ENCODE assay signal across 28 mouse cellular contexts in genomic region chr4:43396381-43396780, GRCm38 (mm10). TPM values are rescaled to one million over a fixed set of nuclear protein-coding genes. Genes with fewer than 3 reads are reported as not detected.
A peak's percentile ranks its signal among the peaks of the same experiment; 100 is the strongest.
DNase-seq lines count a peak whose midpoint lies in the region; ATAC-seq and TF ChIP-seq lines count a peak whose summit lies in the region.
"Had no signal": no experiment of that assay in that cellular context is flagged by ENCODE, and none has a peak within 500 bp of the region (broad histone marks: within the 10 kb centered on the region; RNA-seq: fewer than 3 reads in every experiment).

No protein-coding gene starts in this region.

- WGBS in lung, postnatal 0 days = 84% methylated on average over 5 of the region's 5 CpGs
- 87% methylated on average over 5 of the region's 5 CpGs for WGBS in hindbrain, embryonic 12.5 days

- no peak for TF ChIP-seq EP300 in lung, postnatal 0 days (IDR thresholded peaks at IDR 0.05)

- H3K27me3 ChIP-seq in lung, postnatal 0 days (replicated peaks; ENCODE audit: insufficient read depth, low read length) = no peaks in the 10 kb centered on the region
- H3K27me3 ChIP-seq in hindbrain, embryonic 12.5 days = no peaks in the 10 kb centered on the region
- H3K27me3 ChIP-seq: embryonic facial prominence, embryonic 12.5 days; forebrain, embryonic 13.5 days; heart, embryonic 15.5 days; hindbrain, embryonic 15.5 days had no signal

- no peak overlapping the region for H3K9ac ChIP-seq in lung, postnatal 0 days (replicated peaks; ENCODE audit: low read depth)
- H3K9ac ChIP-seq in hindbrain, embryonic 12.5 days = no peak overlapping the region
- H3K9ac ChIP-seq: embryonic facial prominence, embryonic 12.5 days; forebrain, embryonic 13.5 days; heart, embryonic 15.5 days; hindbrain, embryonic 15.5 days had no signal

- no peak for ATAC-seq in lung, postnatal 0 days
- ATAC-seq in hindbrain, embryonic 12.5 days (ENCODE audit: low FRiP score) = no peak
- ATAC-seq: forebrain, embryonic 13.5 days; forebrain, embryonic 16.5 days; intestine, postnatal 0 days had no signal

- H3K4me2 ChIP-seq in lung, postnatal 0 days (replicated peaks; ENCODE audit: low read depth, low read length) = no peak overlapping the region
- no peak overlapping the region for H3K4me2 ChIP-seq in hindbrain, embryonic 12.5 days (replicated peaks)
- H3K4me2 ChIP-seq: embryonic facial prominence, embryonic 12.5 days; forebrain, embryonic 13.5 days; heart, embryonic 11.5 days; heart, embryonic 15.5 days; hindbrain, embryonic 15.5 days had no signal

- DNase-seq in gastrocnemius, adult 2 months = no peak
- DNase-seq in gastrocnemius, postnatal 25 days = no peak
- DNase-seq in lung, postnatal 0 days (ENCODE audit: low spot score) = no peak
- DNase-seq in lung, postnatal 36 days = no peak
- DNase-seq in adrenal gland, adult (ENCODE audit: inconsistent age in 2 of 2, low spot score in 1 of 2) = no peak
- DNase-seq: adrenal gland, adult 8-10 months; adrenal gland, postnatal 25 days; cerebellum, adult 18-20 months; cerebellum, adult 9-10 months; cerebellum, postnatal 14 days; gastrocnemius, postnatal 14 days; heart, adult 18-20 months; heart, postnatal 14 days; heart, postnatal 4 days; kidney, adult 2 months had no signal

- peak overlapping the region; percentile 95 for H3K27ac ChIP-seq in gastrocnemius, adult 2 months
- H3K27ac ChIP-seq in lung, postnatal 0 days (ENCODE audit: low read length) = peak overlapping the region; percentile 98; the same call in 1 of the 2 replicates
- H3K27ac ChIP-seq in embryonic fibroblast, embryonic 13.5 days (ENCODE audit: insufficient read depth, low read length) = peak overlapping the region; percentile 100; the same call in 1 of the 2 replicates
- H3K27ac ChIP-seq in hindbrain, embryonic 12.5 days = no peak overlapping the region
- H3K27ac ChIP-seq: forebrain, embryonic 10.5 days; forebrain, embryonic 13.5 days; hindbrain, embryonic 15.5 days had no signal

- no peaks in the 10 kb centered on the region for H3K36me3 ChIP-seq in lung, postnatal 0 days (ENCODE audit: insufficient read depth, low read length)
- H3K36me3 ChIP-seq in hindbrain, embryonic 12.5 days = no peaks in the 10 kb centered on the region
- H3K36me3 ChIP-seq: embryonic facial prominence, embryonic 12.5 days; forebrain, embryonic 10.5 days; G1E; heart, embryonic 15.5 days; hindbrain, embryonic 15.5 days had no signal

- no peak for TF ChIP-seq CTCF in gastrocnemius, adult 2 months (IDR thresholded peaks at IDR 0.05)
- TF ChIP-seq CTCF in lung, postnatal 0 days (IDR thresholded peaks at IDR 0.05) = no peak
- TF ChIP-seq CTCF in embryonic fibroblast, embryonic 13.5 days (IDR thresholded peaks at IDR 0.05; ENCODE audit: borderline replicate concordance, insufficient read depth, low read length) = no peak

- intact Hi-C loops in gastrocnemius, adult 2 months (cut with DNase I) = no loop called here

- TF ChIP-seq POLR2A in embryonic fibroblast, embryonic 13.5 days (IDR thresholded peaks at IDR 0.05; ENCODE audit: low read depth, low read length) = no peak

- no peaks in the 10 kb centered on the region for H3K9me3 ChIP-seq in lung, postnatal 0 days (ENCODE audit: low read length)
- no peaks in the 10 kb centered on the region for H3K9me3 ChIP-seq in hindbrain, embryonic 12.5 days (replicated peaks)
- H3K9me3 ChIP-seq: embryonic facial prominence, embryonic 12.5 days; forebrain, embryonic 10.5 days; forebrain, embryonic 13.5 days; G1E; heart, embryonic 15.5 days; hindbrain, embryonic 15.5 days had no signal

- H3K4me3 ChIP-seq in gastrocnemius, adult 2 months = no peak overlapping the region
- no peak overlapping the region for H3K4me3 ChIP-seq in lung, postnatal 0 days (ENCODE audit: low read depth, low read length)
- H3K4me3 ChIP-seq in embryonic fibroblast, embryonic 13.5 days (ENCODE audit: insufficient read depth, low read length) = no peak overlapping the region
- no peak overlapping the region for H3K4me3 ChIP-seq in hindbrain, embryonic 12.5 days
- H3K4me3 ChIP-seq: embryonic facial prominence, embryonic 12.5 days; forebrain, embryonic 10.5 days; forebrain, embryonic 13.5 days; heart, embryonic 15.5 days; hindbrain, embryonic 15.5 days had no signal

- H3K4me1 ChIP-seq in lung, postnatal 0 days (ENCODE audit: insufficient read depth, low read depth, low read length) = peaks cover 64% of the 10 kb centered on the region
- peaks cover 22% of the 10 kb centered on the region for H3K4me1 ChIP-seq in embryonic fibroblast, embryonic 13.5 days (ENCODE audit: control insufficient read depth, insufficient read depth, low read length)
- peaks cover 31% of the 10 kb centered on the region for H3K4me1 ChIP-seq in hindbrain, embryonic 12.5 days

RNA-seq across cellular contexts. Expression of gene Rusc2, which starts 14.6 kb away (rescaled TPM):
- 10 to 100 TPM; 19.0 to 29.6 TPM for total RNA-seq in gastrocnemius, adult 2 months (2021)
- 10 to 100 TPM; 22.1 to 24.2 TPM for total RNA-seq in gastrocnemius, postnatal 25 days (2021)
- polyA plus RNA-seq in lung, postnatal 0 days (2015; fragmentation: Nextera tagmentation; extraction: Ambion mirVana) = 22.2 and 23.4 TPM in 2 replicates
- 44.7 and 80.5 TPM in 2 replicates for polyA plus RNA-seq in embryonic fibroblast, embryonic 13.5 days (2011; ENCODE audit: insufficient read length, low read depth, missing spikeins)
- polyA plus RNA-seq in hindbrain, embryonic 12.5 days (2016; fragmentation: Nextera tagmentation; extraction: Ambion mirVana) = 55.0 and 68.9 TPM in 2 replicates
- total RNA-seq: CH12.LX had no signal

RNA-seq across cellular contexts. Expression of gene Fam166b, which starts 32.6 kb away (rescaled TPM):
- not detected for total RNA-seq in gastrocnemius, adult 2 months (2021)
- not detected for total RNA-seq in gastrocnemius, postnatal 25 days (2021)
- polyA plus RNA-seq in lung, postnatal 0 days (2015; fragmentation: Nextera tagmentation; extraction: Ambion mirVana) = 4.6 and 6.8 TPM in 2 replicates
- polyA plus RNA-seq in embryonic fibroblast, embryonic 13.5 days (2011; ENCODE audit: insufficient read length, low read depth, missing spikeins) = not detected in 2 replicates
- polyA plus RNA-seq in hindbrain, embryonic 12.5 days (2016; fragmentation: Nextera tagmentation; extraction: Ambion mirVana) = 1.3 TPM in 1 of 2 replicates, not detected in the other
- total RNA-seq: adrenal gland, adult 8-10 months; adrenal gland, postnatal 25 days; CH12.LX; gastrocnemius, adult 18-20 months; gastrocnemius, postnatal 14 days; heart, postnatal 4 days had no signal
- polyA plus RNA-seq: G1E had no signal

RNA-seq across cellular contexts. Expression of gene Tesk1, which starts 45.4 kb away (rescaled TPM):
- 10 to 100 TPM; 55.7 to 57.8 TPM for total RNA-seq in gastrocnemius, adult 2 months (2021)
- 10 to 100 TPM; 41.7 to 47.2 TPM for total RNA-seq in gastrocnemius, postnatal 25 days (2021)
- polyA plus RNA-seq in lung, postnatal 0 days (2015; fragmentation: Nextera tagmentation; extraction: Ambion mirVana) = 7.3 and 8.0 TPM in 2 replicates
- 28.6 and 33.4 TPM in 2 replicates for polyA plus RNA-seq in embryonic fibroblast, embryonic 13.5 days (2011; ENCODE audit: insufficient read length, low read depth, missing spikeins)
- 15.7 and 16.2 TPM in 2 replicates for polyA plus RNA-seq in hindbrain, embryonic 12.5 days (2016; fragmentation: Nextera tagmentation; extraction: Ambion mirVana)

RNA-seq across cellular contexts. Expression of gene Cd72, which starts 58.0 kb away (rescaled TPM):
- not detected for total RNA-seq in gastrocnemius, adult 2 months (2021)
- not detected for total RNA-seq in gastrocnemius, postnatal 25 days (2021)
- 2.7 and 3.1 TPM in 2 replicates for polyA plus RNA-seq in lung, postnatal 0 days (2015; fragmentation: Nextera tagmentation; extraction: Ambion mirVana)
- 3.8 TPM in 1 of 2 replicates, not detected in the other for polyA plus RNA-seq in embryonic fibroblast, embryonic 13.5 days (2011; ENCODE audit: insufficient read length, low read depth, missing spikeins)
- polyA plus RNA-seq in hindbrain, embryonic 12.5 days (2016; fragmentation: Nextera tagmentation; extraction: Ambion mirVana) = 2.0 and 3.8 TPM in 2 replicates
- total RNA-seq: gastrocnemius, postnatal 14 days had no signal
